In the genomic region with DNA sequence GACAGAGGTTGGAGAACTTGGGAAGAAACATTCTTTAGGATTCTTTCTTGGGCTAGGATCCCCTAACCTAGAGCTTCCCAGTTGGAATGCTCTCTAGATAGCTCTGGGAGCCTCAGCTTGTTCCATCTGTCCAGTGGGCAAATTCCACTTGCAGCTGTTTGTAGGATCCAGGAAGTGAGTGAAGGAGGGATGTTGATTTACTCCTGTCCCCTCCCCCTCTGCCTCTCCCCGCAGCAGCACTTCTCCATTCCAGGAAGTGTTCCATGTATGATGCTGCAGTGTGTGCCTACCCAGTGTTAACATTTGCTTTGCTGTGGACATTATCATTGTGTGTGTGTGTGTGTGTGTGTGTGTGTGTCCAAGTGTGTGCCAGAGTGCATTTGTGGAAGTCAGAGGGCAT, we compare ENCODE assay signal across 8 mouse cellular contexts. TPM values are rescaled to one million over a fixed set of nuclear protein-coding genes. Genes with fewer than 3 reads are reported as not detected.
A peak's percentile ranks its signal among the peaks of the same experiment; 100 is the strongest.
DNase-seq lines count a peak whose midpoint lies in the region; ATAC-seq and TF ChIP-seq lines count a peak whose summit lies in the region.

No protein-coding gene starts in this region.

- in situ Hi-C loops in ES-E14 (cut with MboI; ENCODE audit: low sequenced_read_pairs in 2 of 2, unreplicated experiment in 2 of 2): no loop called here

- peaks cover 5% of the 10 kb centered on the region for H3K36me3 ChIP-seq in ES-E14 (ENCODE audit: control insufficient read depth, insufficient read depth, low read length, poor library complexity, severe bottlenecking)
- peaks cover 3% of the 10 kb centered on the region; the same call in 1 of the 2 replicates for H3K36me3 ChIP-seq in hindbrain, postnatal 0 days (ENCODE audit: insufficient read depth, low read length)
- no peaks in the 10 kb centered on the region for H3K36me3 ChIP-seq in liver, embryonic 16.5 days (ENCODE audit: control insufficient read depth, insufficient read depth)
- H3K36me3 ChIP-seq in neural tube, embryonic 15.5 days: peaks cover 5% of the 10 kb centered on the region

- H3K4me1 ChIP-seq in ES-E14 (ENCODE audit: control insufficient read depth in 2 of 2, insufficient read depth in 2 of 2, low read length in 2 of 2, poor library complexity in 1 of 2): peaks cover 0 to 12% of the 10 kb centered on the region in 2 experiments; a peak in 1 of 4 replicates
- peaks cover 21% of the 10 kb centered on the region for H3K4me1 ChIP-seq in hindbrain, postnatal 0 days (ENCODE audit: insufficient read depth, low read length)
- H3K4me1 ChIP-seq in liver, embryonic 16.5 days (ENCODE audit: control insufficient read depth, low read depth, low read length): peaks cover 26% of the 10 kb centered on the region
- H3K4me1 ChIP-seq in neural tube, embryonic 15.5 days: peaks cover 59% of the 10 kb centered on the region

- no peaks in the 10 kb centered on the region for H3K27me3 ChIP-seq in hindbrain, postnatal 0 days (ENCODE audit: insufficient read depth, low read length)
- no peaks in the 10 kb centered on the region for H3K27me3 ChIP-seq in liver, embryonic 16.5 days (ENCODE audit: control insufficient read depth, insufficient read depth, low read depth, low read length)
- H3K27me3 ChIP-seq in neural tube, embryonic 15.5 days (replicated peaks): no peaks in the 10 kb centered on the region

- H3K9me3 ChIP-seq in ES-E14 (ENCODE audit: control insufficient read depth, insufficient read depth, low read depth, low read length): no peaks in the 10 kb centered on the region
- no peaks in the 10 kb centered on the region for H3K9me3 ChIP-seq in hindbrain, postnatal 0 days (ENCODE audit: low read length)
- H3K9me3 ChIP-seq in liver, embryonic 16.5 days (replicated peaks; ENCODE audit: control insufficient read depth, low read length): no peaks in the 10 kb centered on the region
- no peaks in the 10 kb centered on the region for H3K9me3 ChIP-seq in neural tube, embryonic 15.5 days (replicated peaks)

- DNase-seq in ES-E14 (ENCODE audit: low read depth, low spot score): no peak
- peak; percentile 37 for DNase-seq in brain, adult 2 months (ENCODE audit: low read depth, low spot score)
- no peak for DNase-seq in hindbrain, postnatal 0 days (ENCODE audit: low spot score)
- no peak for DNase-seq in cerebellum, postnatal 14 days
- DNase-seq in gastrocnemius, postnatal 14 days: no peak
- DNase-seq in ovary, postnatal 14 days (ENCODE audit: low spot score): no peak

- intact Hi-C loops in gastrocnemius, postnatal 14 days (cut with DNase I; ENCODE audit: low total_unique reads): no loop called here

- peak overlapping the region; percentile 75 to 81 for H3K4me3 ChIP-seq in ES-E14 (ENCODE audit: insufficient read depth in 1 of 2, low read depth in 1 of 2, low read length in 2 of 2, poor library complexity in 1 of 2, severe bottlenecking in 1 of 2)
- H3K4me3 ChIP-seq in hindbrain, postnatal 0 days (ENCODE audit: low read length): peak overlapping the region; percentile 97
- H3K4me3 ChIP-seq in liver, embryonic 16.5 days (ENCODE audit: low read depth, low read length): peak overlapping the region; percentile 95
- peak overlapping the region; percentile 97 for H3K4me3 ChIP-seq in neural tube, embryonic 15.5 days (replicated peaks)

- TF ChIP-seq CTCF in hindbrain, postnatal 0 days (IDR thresholded peaks at IDR 0.05; ENCODE audit: low read depth): no peak

- 21% methylated on average over 1 of the region's 1 CpGs for WGBS in hindbrain, postnatal 0 days
- 4% methylated on average over 1 of the region's 1 CpGs for WGBS in liver, embryonic 16.5 days (ENCODE audit: insufficient replicate concordance)
- WGBS in neural tube, embryonic 15.5 days: 12% methylated on average over 1 of the region's 1 CpGs

- peak overlapping the region; percentile 83 for H3K9ac ChIP-seq in ES-E14 (ENCODE audit: insufficient read depth, low read depth, low read length, poor library complexity, severe bottlenecking)
- peak overlapping the region; percentile 95 for H3K9ac ChIP-seq in hindbrain, postnatal 0 days (replicated peaks; ENCODE audit: low read length)
- peak overlapping the region; percentile 98 for H3K9ac ChIP-seq in liver, embryonic 16.5 days (ENCODE audit: low read depth, low read length)
- peak overlapping the region; percentile 80 for H3K9ac ChIP-seq in neural tube, embryonic 15.5 days (replicated peaks)

- ATAC-seq in hindbrain, postnatal 0 days: no peak
- no peak for ATAC-seq in liver, embryonic 16.5 days (ENCODE audit: low read depth)
- ATAC-seq in neural tube, embryonic 15.5 days (ENCODE audit: low FRiP score): no peak

- no peak overlapping the region for H3K27ac ChIP-seq in ES-E14 (ENCODE audit: insufficient read depth, low read depth, low read length, poor library complexity, severe bottlenecking)
- no peak overlapping the region; the same call in 1 of the 2 replicates for H3K27ac ChIP-seq in hindbrain, postnatal 0 days
- H3K27ac ChIP-seq in liver, embryonic 16.5 days (ENCODE audit: low read length): peak overlapping the region; percentile 94
- H3K27ac ChIP-seq in neural tube, embryonic 15.5 days (replicated peaks): no peak overlapping the region; the same call in 1 of the 2 replicates

- peak overlapping the region; percentile 98 for H3K4me2 ChIP-seq in hindbrain, postnatal 0 days (ENCODE audit: low read depth, low read length)
- peak overlapping the region; percentile 75 for H3K4me2 ChIP-seq in liver, embryonic 16.5 days (ENCODE audit: low read depth, low read length)
- H3K4me2 ChIP-seq in neural tube, embryonic 15.5 days: peak overlapping the region; percentile 84

TF ChIP-seq in ES-E14, 5 proteins besides CTCF, POLR2A, EP300 and RAD21:
- TF ChIP-seq ZNF384 (IDR thresholded peaks at IDR 0.05; ENCODE audit: low read depth, low read length) (no peak), ZC3H11A (IDR thresholded peaks at IDR 0.05; ENCODE audit: borderline replicate concordance, low read depth, low read length) (no peak), HCFC1 (IDR thresholded peaks at IDR 0.05; ENCODE audit: borderline replicate concordance, insufficient read depth, low read length) (no peak), MAFK (IDR thresholded peaks at IDR 0.05; ENCODE audit: insufficient read depth, low read depth, low read length) (no peak), CHD2 (IDR thresholded peaks at IDR 0.05; ENCODE audit: low read depth, low read length) (no peak)

RNA-seq across cellular contexts. Expression of a gene that starts 1.3 kb away (rescaled TPM):
- total RNA-seq in ES-E14 (2012; rRNA removed): 56.3 and 69.6 TPM in 2 replicates
- total RNA-seq in hindbrain, postnatal 0 days (2014; rRNA removed): 75.3 and 80.4 TPM in 2 replicates
- 53.5 and 58.6 TPM in 2 replicates for polyA plus RNA-seq in hindbrain, postnatal 0 days (2015; fragmentation: Nextera tagmentation; extraction: Ambion mirVana)
- polyA plus RNA-seq in liver, embryonic 16.5 days (2015; fragmentation: Nextera tagmentation; extraction: Ambion mirVana): 50.0 and 50.4 TPM in 2 replicates
- 58.5 and 63.7 TPM in 2 replicates for polyA plus RNA-seq in neural tube, embryonic 15.5 days (2015; fragmentation: Nextera tagmentation; extraction: Ambion mirVana)
- 10 to 100 TPM; 47.8 to 48.0 TPM for total RNA-seq in gastrocnemius, postnatal 14 days (2021)

RNA-seq across cellular contexts. Expression of a gene that starts 14.4 kb away (rescaled TPM):
- total RNA-seq in ES-E14 (2012; rRNA removed): 62.7 and 100 TPM in 2 replicates
- 37.1 and 46.7 TPM in 2 replicates for total RNA-seq in hindbrain, postnatal 0 days (2014; rRNA removed)
- 38.6 and 44.5 TPM in 2 replicates for polyA plus RNA-seq in hindbrain, postnatal 0 days (2015; fragmentation: Nextera tagmentation; extraction: Ambion mirVana)
- 14.6 and 15.8 TPM in 2 replicates for polyA plus RNA-seq in liver, embryonic 16.5 days (2015; fragmentation: Nextera tagmentation; extraction: Ambion mirVana)
- polyA plus RNA-seq in neural tube, embryonic 15.5 days (2015; fragmentation: Nextera tagmentation; extraction: Ambion mirVana): 47.6 and 55.6 TPM in 2 replicates
- 1 to 10 TPM; 5.5 to 8.1 TPM for total RNA-seq in gastrocnemius, postnatal 14 days (2021)

RNA-seq across cellular contexts. Expression of a gene that starts 58.3 kb away (rescaled TPM):
- 159 and 200 TPM in 2 replicates for total RNA-seq in ES-E14 (2012; rRNA removed)
- 89.5 and 108 TPM in 2 replicates for total RNA-seq in hindbrain, postnatal 0 days (2014; rRNA removed)
- polyA plus RNA-seq in hindbrain, postnatal 0 days (2015; fragmentation: Nextera tagmentation; extraction: Ambion mirVana): 174 and 184 TPM in 2 replicates
- 34.9 and 37.2 TPM in 2 replicates for polyA plus RNA-seq in liver, embryonic 16.5 days (2015; fragmentation: Nextera tagmentation; extraction: Ambion mirVana)
- polyA plus RNA-seq in neural tube, embryonic 15.5 days (2015; fragmentation: Nextera tagmentation; extraction: Ambion mirVana): 189 and 205 TPM in 2 replicates
- 10 to 100 TPM; 22.3 to 28.5 TPM for total RNA-seq in gastrocnemius, postnatal 14 days (2021)
